Mouse (Mus musculus) spleen, postnatal 10 days (tissue): ENCODE measurements at regions not wholly inside any gene's neighbourhood (a gene's known extent, or its start where the extent isn't known, plus 50 kb on each side); places are given as distances from the start of the nearest gene placed in this dataset.

ENCODE experiments used
- DNase-seq, 2 experiments: peaks; one replicate each; pipeline ENCODE4 v3.0.0; 2021 to 2022; ENCODE audit warnings: low spot score in 2 of 2

- no peak for DNase-seq
Observed at GRCm38 (mm10) chr5:33512253-33512884, 78.6 kb upstream of the Nkx1-1 start.

- DNase-seq, result no peak
Observed at GRCm38 (mm10) chr5:33511529-33512252, 77.9 kb upstream of the Nkx1-1 start.

GRCm38 (mm10) chr5:33505786-33506185 is 72.0 kb upstream of the Nkx1-1 start:
- no peak for DNase-seq

GRCm38 (mm10) chr5:33501735-33502495 is 68.1 kb upstream of the Nkx1-1 start:
- DNase-seq, result no peak

- no peak for DNase-seq
Observed at GRCm38 (mm10) chr5:33501211-33501610, 67.4 kb upstream of the Nkx1-1 start.

- peak; percentile 51 to 83 for DNase-seq
Observed at GRCm38 (mm10) chr5:33495900-33496529, 62.2 kb upstream of the Nkx1-1 start.

GRCm38 (mm10) chr5:33495276-33495675 is 61.5 kb upstream of the Nkx1-1 start:
- no peak for DNase-seq

GRCm38 (mm10) chr5:33492604-33493315 is 59.0 kb upstream of the Nkx1-1 start:
- DNase-seq, result no peak

GRCm38 (mm10) chr5:33489286-33489685 is 55.5 kb upstream of the Nkx1-1 start:
- no peak for DNase-seq

GRCm38 (mm10) chr5:33488152-33488561 is 54.4 kb upstream of the Nkx1-1 start:
- no peak for DNase-seq

- DNase-seq, result no peak
Observed at GRCm38 (mm10) chr5:33485765-33486164, 52.0 kb upstream of the Nkx1-1 start.
